Mouse (Mus musculus): ENCODE results near the gene Dlat.

DNA sequence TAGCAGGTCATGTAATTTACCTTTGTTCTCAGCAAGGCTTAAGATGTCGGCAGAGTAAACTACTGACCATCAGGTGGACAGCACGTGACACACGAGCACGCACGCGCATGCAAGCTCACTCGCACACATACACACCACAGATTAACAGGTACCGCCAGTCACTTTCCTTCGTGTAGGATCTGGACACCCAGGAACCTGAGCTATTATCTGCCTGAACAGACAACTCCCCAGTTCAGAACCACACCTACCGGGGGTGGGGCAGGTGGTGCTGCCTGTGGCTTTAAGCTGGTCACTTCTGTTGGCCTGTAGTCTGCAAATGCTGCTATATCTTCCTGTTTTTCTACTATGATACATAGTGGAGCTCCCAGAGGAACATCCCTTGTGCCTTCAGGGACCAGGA lies 9.1 kb downstream of the Dlat start:
- TF ChIP-seq CTCF (conservative IDR thresholded peaks at IDR 0.05; ENCODE audit: low read length) (no peak), POU5F1 (IDR thresholded peaks at IDR 0.05; ENCODE audit: borderline replicate concordance, low read length) (no peak), NANOG (IDR thresholded peaks at IDR 0.05; ENCODE audit: borderline replicate concordance, low read length) (no peak)
